Mouse (Mus musculus) G1E (cell line): ENCODE measurements around the gene Spocd1. TPM values are rescaled to one million over a fixed set of nuclear protein-coding genes. Genes with fewer than 3 reads are reported as not detected.

Experiments used
- ATAC-seq: 2 replicates; pipeline ENCODE4 v1.8.0; 2016; ENCODE audit warnings: mild to moderate bottlenecking; ENCODE audit not compliant: insufficient number of reproducible peaks, poor library complexity, low FRiP score, severe bottlenecking; ENCODE audit errors: extremely low read depth
- DNase-seq: peaks from one replicate; pipeline ENCODE4 v3.0.0; 2012; ENCODE audit warnings: low spot score
- H3K27me3 ChIP-seq: 2 replicates; pipeline ENCODE4 v1.6.1; 2012; ENCODE audit warnings: mild to moderate bottlenecking, low read length, inconsistent platforms; ENCODE audit not compliant: insufficient read depth
- H3K36me3 ChIP-seq: replicated peaks from 2 replicates; pipeline ENCODE3; 2012; ENCODE audit warnings: mild to moderate bottlenecking, inconsistent platforms
- H3K4me1 ChIP-seq: 2 replicates; pipeline ENCODE4 v1.6.1; 2012; ENCODE audit warnings: low read depth, low read length, inconsistent platforms, mixed read lengths; ENCODE audit not compliant: insufficient read depth
- H3K4me3 ChIP-seq: 2 replicates; pipeline ENCODE4 v1.5.1; 2012; ENCODE audit warnings: low read depth, mild to moderate bottlenecking, inconsistent platforms, low read length, moderate library complexity, mixed read lengths
- H3K9me3 ChIP-seq: replicated peaks from 2 replicates; pipeline ENCODE4 v1.6.1; 2012; ENCODE audit warnings: inconsistent platforms
- CTCF ChIP-seq: IDR thresholded peaks from 2 replicates; pipeline ENCODE4 v1.5.1; 2012; ENCODE audit warnings: low read depth, low read length, inconsistent platforms, mixed read lengths
- GATA1 ChIP-seq: IDR thresholded peaks from 2 replicates; pipeline ENCODE4 v1.6.1; 2012; ENCODE audit warnings: borderline replicate concordance, low read length, inconsistent platforms, mixed read lengths
- GATA2 ChIP-seq: IDR thresholded peaks from 2 replicates; pipeline ENCODE4 v1.6.1; 2012; ENCODE audit warnings: low read depth, low read length, inconsistent platforms, borderline replicate concordance
- POLR2AphosphoS5 ChIP-seq: IDR thresholded peaks from 2 replicates; pipeline ENCODE4 v1.6.1; 2012; ENCODE audit warnings: low read depth, low read length, inconsistent platforms; ENCODE audit not compliant: insufficient replicate concordance
- TAL1 ChIP-seq: conservative IDR thresholded peaks from 2 replicates; pipeline ENCODE4 v1.6.1; 2012; ENCODE audit warnings: low read depth, low read length, inconsistent platforms, mixed read lengths
- polyA plus RNA-seq: library from polyadenylated mRNA; stranded (reverse); fragments of >175 nt; gene quantifications from 2 replicates; pipeline ENCODE4 v1.2.3, GENCODE M21; 2012
- total RNA-seq, 2 experiments: library from RNA; stranded (forward) in 1 of 2; stranded (reverse) in 1 of 2; fragments of 200-1000 nt in 1 of 2; fragments of >200 nt in 1 of 2; fragmentation: Nextera tagmentation in 1 of 2; gene quantifications; 2 replicates each; pipeline ENCODE4 v1.2.3; 2014 to 2017

The Spocd1 gene
- total and polyA plus RNA-seq, 3 experiments = not detected

GRCm38 (mm10) chr4:129951359-129951821 is 22.3 kb downstream of the Spocd1 start:
- TF ChIP-seq GATA2 (no peak), GATA1 (no peak), TAL1 (no peak), POLR2AphosphoS5 (no peak), CTCF (no peak)
- Histone ChIP-seq H3K27me3 (peaks cover 38% of the 10 kb centered on the region), H3K4me1 (no peaks in the 10 kb centered on the region), H3K4me3 (no peak overlapping the region), H3K9me3 (no peaks in the 10 kb centered on the region), H3K36me3 (no peaks in the 10 kb centered on the region)
- no peak for ATAC-seq
- DNase-seq = no peak

- Histone ChIP-seq H3K9me3 (no peaks in the 10 kb centered on the region), H3K4me3 (no peak overlapping the region), H3K36me3 (no peaks in the 10 kb centered on the region), H3K4me1 (no peaks in the 10 kb centered on the region), H3K27me3 (peaks cover 37% of the 10 kb centered on the region)
- TF ChIP-seq TAL1 = no peak
- no peak for TF ChIP-seq POLR2AphosphoS5
- no peak for TF ChIP-seq CTCF
- TF ChIP-seq GATA2 = no peak
- TF ChIP-seq GATA1 = no peak
- DNase-seq = no peak
- ATAC-seq = no peak
Measured at GRCm38 (mm10) chr4:129952241-129952810, 23.3 kb downstream of the Spocd1 start.

DNA sequence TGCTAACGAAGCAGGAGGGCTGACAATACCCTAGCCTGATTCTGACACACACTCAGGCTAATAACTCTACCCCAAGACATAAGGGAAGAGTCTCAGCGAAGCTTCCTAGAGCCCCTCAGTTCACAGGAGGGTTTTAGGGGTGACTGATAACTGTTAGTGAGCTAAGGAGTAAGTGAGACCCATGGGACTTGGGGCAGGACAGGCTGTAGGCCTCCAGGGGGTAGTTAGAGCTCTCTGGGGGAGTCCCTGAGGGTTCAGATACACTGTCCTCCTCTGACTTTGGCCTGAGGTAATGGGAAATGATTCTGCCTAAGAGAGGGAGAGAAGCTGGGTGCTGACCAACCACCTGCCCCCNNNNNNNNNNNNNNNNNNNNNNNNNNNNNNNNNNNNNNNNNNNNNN is 25.5 kb downstream of the Spocd1 start:
- TF ChIP-seq TAL1 (no peak), GATA2 (no peak), CTCF (no peak), POLR2AphosphoS5 (no peak), GATA1 (no peak)
- H3K4me3 ChIP-seq = no peak overlapping the region
- DNase-seq = no peak
- H3K36me3 ChIP-seq = no peaks in the 10 kb centered on the region
- peaks cover under 1% of the 10 kb centered on the region for H3K4me1 ChIP-seq
- ATAC-seq = no peak
- no peaks in the 10 kb centered on the region for H3K9me3 ChIP-seq
- peaks cover 27% of the 10 kb centered on the region for H3K27me3 ChIP-seq

- ATAC-seq (no peak), DNase-seq (no peak)
- TF ChIP-seq POLR2AphosphoS5 (no peak), GATA1 (no peak), CTCF (no peak), GATA2 (no peak), TAL1 (no peak)
- Histone ChIP-seq H3K36me3 (no peaks in the 10 kb centered on the region), H3K27me3 (peaks cover 17% of the 10 kb centered on the region; the same call in 1 of the 2 replicates), H3K4me1 (peaks cover 7% of the 10 kb centered on the region), H3K9me3 (no peaks in the 10 kb centered on the region), H3K4me3 (no peak overlapping the region; the same call in 1 of the 2 replicates)
Measured at GRCm38 (mm10) chr4:129960180-129960944, 31.3 kb downstream of the Spocd1 start.

DNA sequence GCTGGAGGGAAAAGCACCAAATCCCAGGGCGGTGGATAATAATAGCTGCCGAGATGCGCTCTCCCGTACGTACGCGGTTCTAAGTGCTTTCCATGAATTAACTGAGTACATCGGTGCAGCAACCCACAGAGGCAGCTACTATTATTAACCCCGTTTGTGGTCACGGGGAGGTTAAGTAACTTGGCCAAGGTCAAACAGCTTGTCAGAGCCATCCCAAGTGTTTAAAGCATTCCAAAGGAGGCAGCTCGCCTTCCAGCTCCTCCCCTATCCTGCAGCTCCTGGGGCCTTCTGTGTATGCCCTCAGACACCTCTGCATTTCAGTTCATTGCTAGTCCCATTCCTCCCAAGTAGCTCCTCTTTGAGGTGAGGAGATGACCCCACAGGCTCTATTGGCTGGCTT is 36.2 kb downstream of the Spocd1 start:
- DNase-seq (no peak), ATAC-seq (no peak)
- no peak for TF ChIP-seq CTCF
- no peak for TF ChIP-seq GATA1
- no peak for TF ChIP-seq TAL1
- no peak for TF ChIP-seq GATA2
- no peak for TF ChIP-seq POLR2AphosphoS5
- H3K4me1 ChIP-seq = no peaks in the 10 kb centered on the region
- H3K9me3 ChIP-seq = no peaks in the 10 kb centered on the region
- no peak overlapping the region for H3K4me3 ChIP-seq
- peaks cover 14% of the 10 kb centered on the region; the same call in 1 of the 2 replicates for H3K27me3 ChIP-seq
- no peaks in the 10 kb centered on the region for H3K36me3 ChIP-seq

GRCm38 (mm10) chr4:129966201-129966600 is 37.2 kb downstream of the Spocd1 start:
- ATAC-seq = no peak
- H3K9me3 ChIP-seq = no peaks in the 10 kb centered on the region
- no peak overlapping the region for H3K4me3 ChIP-seq
- no peaks in the 10 kb centered on the region for H3K36me3 ChIP-seq
- H3K4me1 ChIP-seq = no peaks in the 10 kb centered on the region
- no peak for DNase-seq
- H3K27me3 ChIP-seq = peaks cover 11% of the 10 kb centered on the region; the same call in 1 of the 2 replicates
- TF ChIP-seq POLR2AphosphoS5 = no peak
- no peak for TF ChIP-seq CTCF
